Mouse (Mus musculus): ENCODE results near the gene Cfap74.

GRCm38 (mm10) chr4:155472716-155473290, 63.8 kb downstream of the Cfap74 start:
- TF ChIP-seq CTCF (IDR thresholded peaks at IDR 0.05 in 2 of 3, conservative IDR thresholded peaks at IDR 0.05 in 1 of 3; ENCODE audit: control insufficient read depth in 1 of 3, insufficient read depth in 1 of 3, low read depth in 2 of 3, low read length in 3 of 3, poor library complexity in 1 of 3, severe bottlenecking in 1 of 3), result no peak
- TF ChIP-seq HCFC1 (IDR thresholded peaks at IDR 0.05; ENCODE audit: low read depth, low read length), result no peak
- TF ChIP-seq BHLHE40 (IDR thresholded peaks at IDR 0.05; ENCODE audit: borderline replicate concordance, low read depth, low read length), result no peak
- TF ChIP-seq POLR2A (IDR thresholded peaks at IDR 0.05; ENCODE audit: control insufficient read depth in 1 of 2, insufficient read depth in 1 of 2, low read depth in 1 of 2, low read length in 2 of 2, poor library complexity in 1 of 2), result no peak
- no peak for TF ChIP-seq EP300 (IDR thresholded peaks at IDR 0.05; ENCODE audit: low read depth in 1 of 2, low read length in 2 of 2)
- no peak for TF ChIP-seq TAL1 (IDR thresholded peaks at IDR 0.05; ENCODE audit: low read length)
- no peak for TF ChIP-seq ELF1 (IDR thresholded peaks at IDR 0.05; ENCODE audit: low read depth, low read length)
- TF ChIP-seq TCF12 (IDR thresholded peaks at IDR 0.05; ENCODE audit: low read depth, low read length), result no peak
